Mouse (Mus musculus) stomach, postnatal 0 days (tissue): ENCODE results near the gene Tmem230. TPM values are rescaled to one million over a fixed set of nuclear protein-coding genes. Genes with fewer than 3 reads are reported as not detected.
"Not testable (repeated sequence)": the region's sequence is repeated elsewhere in the genome, so short reads cannot be mapped to it uniquely, and the experiment has no call there.

Experiments used
- ATAC-seq: fragments of 200-750 bp; cut with Nextera tagmentation; 2 replicates; pipeline ENCODE4 v1.8.0; 2017; ENCODE audit not compliant: low FRiP score, low TSS enrichment
- DNase-seq: peaks from one replicate; pipeline ENCODE4 v3.0.0-alpha.2; 2016; ENCODE audit warnings: low spot score
- H3K27ac ChIP-seq: fragments of 300-500 bp; sonication (generic); replicated peaks from 2 replicates; pipeline ENCODE4 v1.5.1; 2014; ENCODE audit warnings: mild to moderate bottlenecking, control low read depth
- H3K27me3 ChIP-seq: fragments of 300-500 bp; sonication (generic); 2 replicates; pipeline ENCODE4 v1.6.1; 2014; ENCODE audit warnings: low read length; ENCODE audit not compliant: control insufficient read depth, insufficient read depth
- H3K36me3 ChIP-seq: fragments of 300-500 bp; sonication (generic); 2 replicates; pipeline ENCODE4 v1.6.1; 2014; ENCODE audit warnings: low read length, mixed read lengths; ENCODE audit not compliant: control insufficient read depth, insufficient read depth
- H3K4me1 ChIP-seq: fragments of 300-500 bp; sonication (generic); replicated peaks from 2 replicates; pipeline ENCODE4 v1.6.1; 2014; ENCODE audit warnings: antibody characterized with exemption; ENCODE audit not compliant: control insufficient read depth, insufficient read depth
- H3K4me2 ChIP-seq: fragments of 300-500 bp; sonication (generic); replicated peaks from 2 replicates; pipeline ENCODE4 v1.6.1; 2014; ENCODE audit warnings: low read depth, mild to moderate bottlenecking, control low read depth, moderate library complexity
- H3K4me3 ChIP-seq: fragments of 300-500 bp; sonication (generic); 2 replicates; pipeline ENCODE4 v1.5.1; 2014; ENCODE audit warnings: low read depth, low read length, control low read depth
- H3K9ac ChIP-seq: fragments of 300-500 bp; sonication (generic); 2 replicates; pipeline ENCODE4 v1.6.1; 2014; ENCODE audit warnings: mild to moderate bottlenecking, low read length, control low read depth, mixed read lengths
- H3K9me3 ChIP-seq: fragments of 300-500 bp; sonication (generic); 2 replicates; pipeline ENCODE4 v1.6.1; 2016; ENCODE audit warnings: low read length; ENCODE audit not compliant: control insufficient read depth
- CTCF ChIP-seq: IDR thresholded peaks from 2 replicates; pipeline ENCODE4 v1.5.1; 2016; ENCODE audit warnings: antibody characterized with exemption, low read depth, mild to moderate bottlenecking, moderate library complexity
- EP300 ChIP-seq: optimal IDR thresholded peaks from 2 replicates; pipeline ENCODE3; 2016; ENCODE audit warnings: antibody characterized with exemption
- WGBS: fragments of 180-500 bp; shearing (Covaris S2); extraction: QIAGEN DNeasy Blood & Tissue Kit; methylation state at CpG from one replicate; pipeline ENCODE4 v1.1.7; 2014; 5-methylcytosine and 5-hydroxymethylcytosine counted together
- polyA plus RNA-seq: library from polyadenylated mRNA; unstranded; fragments of >200 nt; fragmentation: Nextera tagmentation; extraction: Ambion mirVana; gene quantifications from 2 replicates; pipeline ENCODE4 v1.2.1, GENCODE M21; 2015

Gene Tmem230
- 28.6 and 29.4 TPM in 2 replicates for polyA plus RNA-seq

DNA sequence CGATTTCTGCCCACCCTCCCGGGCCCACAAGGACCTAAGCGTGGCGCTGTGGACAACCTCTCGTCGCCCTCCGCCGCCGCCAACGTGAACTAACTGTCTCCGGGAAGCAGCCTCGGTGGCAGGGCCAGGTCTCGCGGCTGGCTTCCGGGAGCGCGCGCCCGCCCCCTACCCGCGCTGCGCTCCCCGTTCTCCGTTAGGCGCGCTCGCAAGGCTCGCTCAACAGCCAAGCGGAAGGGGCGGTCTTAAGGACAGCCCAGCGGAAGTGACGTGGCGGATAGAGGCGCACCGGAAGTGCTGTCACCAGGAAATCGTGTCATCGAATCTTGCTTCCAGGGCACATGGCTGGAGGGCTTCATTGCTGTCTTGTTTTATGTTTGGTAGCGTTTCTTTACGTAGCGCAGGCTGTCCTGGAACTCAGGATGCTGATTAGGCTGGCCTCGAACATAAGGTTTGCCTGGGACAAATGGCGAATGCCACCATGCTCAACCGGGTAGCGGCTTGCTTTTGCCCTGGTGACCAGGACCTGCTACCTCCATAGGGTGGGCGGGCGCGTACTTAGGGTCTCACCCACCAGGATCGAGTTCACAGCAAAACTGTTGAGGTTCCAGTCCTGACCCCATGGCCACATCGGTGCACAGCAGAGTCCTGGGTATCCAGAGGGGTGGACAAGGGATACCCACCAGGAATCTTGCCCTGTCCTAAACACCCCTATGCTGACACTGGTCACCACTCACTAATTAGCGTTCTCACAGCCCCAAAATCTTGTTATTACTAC lies at the start of gene Tmem230:
Gene Tmem230, minus strand, starts transcription at position 269 of the 775 bp plus-strand sequence.
- no peaks in the 10 kb centered on the region; the same call in 1 of the 2 replicates for H3K4me1 ChIP-seq
- H3K27ac ChIP-seq, result peak within 1 kb of the TSS; percentile 86
- WGBS, result 5% methylated on average over 48 of the region's 50 CpGs
- H3K4me2 ChIP-seq, result peak within 1 kb of the TSS; percentile 75
- H3K36me3 ChIP-seq, result no peaks in the 10 kb centered on the region
- H3K4me3 ChIP-seq, result peak within 1 kb of the TSS; percentile 56
- TF ChIP-seq EP300, result no peak
- peak; percentile 61 for TF ChIP-seq CTCF
- H3K9ac ChIP-seq, result peak within 1 kb of the TSS; percentile 65
- no peaks in the 10 kb centered on the region for H3K9me3 ChIP-seq
- H3K27me3 ChIP-seq, result no peaks in the 10 kb centered on the region
- ATAC-seq (peak; percentile 96), DNase-seq (peak; percentile 95)

DNA sequence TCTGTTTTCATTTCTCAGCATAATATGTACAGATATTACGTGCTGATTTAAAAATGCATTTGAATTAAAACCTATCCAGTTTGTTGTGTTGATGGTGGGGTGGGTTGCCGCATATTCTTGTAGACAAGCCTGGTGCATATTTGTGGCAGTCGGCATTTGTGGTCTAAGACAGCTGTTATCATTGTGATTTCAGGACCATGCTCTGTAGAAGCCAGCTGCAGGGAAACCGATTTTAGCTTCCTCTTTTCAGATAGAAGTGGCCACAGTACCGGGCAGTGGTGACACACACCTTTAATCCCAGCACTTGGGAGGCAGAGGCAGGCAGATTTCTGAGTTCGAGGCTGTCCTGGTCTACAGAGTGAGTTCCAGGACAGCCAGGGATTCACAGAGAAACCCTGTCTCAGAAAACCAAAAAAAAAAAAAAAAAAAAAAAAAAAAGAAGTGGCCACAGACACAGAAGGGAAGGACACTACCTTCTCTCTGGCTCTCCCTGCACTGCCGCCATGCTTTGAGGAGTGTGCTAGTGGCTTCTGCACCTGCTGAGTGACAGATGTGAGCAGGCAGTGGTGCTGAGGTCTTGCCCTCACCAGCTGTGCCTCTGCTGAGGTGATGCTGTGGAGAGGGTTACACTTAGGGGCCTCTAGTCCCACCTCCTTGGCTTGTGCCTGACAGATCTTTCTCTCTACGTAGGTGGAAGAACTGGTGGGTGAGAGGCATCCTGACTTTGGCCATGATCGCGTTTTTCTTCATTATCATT lies 46.3 kb upstream of the Tmem230 start:
- ATAC-seq, result no peak
- H3K4me1 ChIP-seq, result no peaks in the 10 kb centered on the region
- no peak overlapping the region for H3K4me3 ChIP-seq
- WGBS, result 91% methylated on average over 10 of the region's 10 CpGs
- TF ChIP-seq CTCF (no peak), EP300 (no peak)
- no peaks in the 10 kb centered on the region for H3K9me3 ChIP-seq
- H3K4me2 ChIP-seq, result no peak overlapping the region
- no peak overlapping the region for H3K27ac ChIP-seq
- no peaks in the 10 kb centered on the region for H3K27me3 ChIP-seq
- no peak overlapping the region for H3K9ac ChIP-seq
- DNase-seq, result no peak
- peaks cover 17% of the 10 kb centered on the region for H3K36me3 ChIP-seq

DNA sequence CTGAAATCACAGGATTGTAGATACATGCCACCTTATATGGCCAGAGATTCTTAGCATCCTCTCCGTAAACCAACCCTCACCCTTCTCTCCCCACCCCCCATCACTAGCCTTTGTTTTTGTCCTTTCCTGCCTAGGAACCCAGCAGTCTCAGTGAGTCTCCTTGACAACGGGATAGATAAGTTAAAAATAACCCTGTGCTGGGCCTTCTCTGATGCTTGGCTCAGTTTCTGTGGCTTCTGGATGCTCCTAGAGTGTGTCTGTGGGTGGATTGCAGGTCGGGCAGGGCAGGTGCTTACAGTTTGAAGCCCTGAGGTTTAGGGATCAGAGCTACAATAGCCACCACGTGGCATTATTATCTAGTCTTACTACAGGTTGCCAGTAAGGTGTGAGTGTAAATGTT lies 44.5 kb upstream of the Tmem230 start:
- H3K4me1 ChIP-seq, result no peaks in the 10 kb centered on the region
- WGBS, result 43% methylated on average over 4 of the region's 4 CpGs
- ATAC-seq, result no peak

DNA sequence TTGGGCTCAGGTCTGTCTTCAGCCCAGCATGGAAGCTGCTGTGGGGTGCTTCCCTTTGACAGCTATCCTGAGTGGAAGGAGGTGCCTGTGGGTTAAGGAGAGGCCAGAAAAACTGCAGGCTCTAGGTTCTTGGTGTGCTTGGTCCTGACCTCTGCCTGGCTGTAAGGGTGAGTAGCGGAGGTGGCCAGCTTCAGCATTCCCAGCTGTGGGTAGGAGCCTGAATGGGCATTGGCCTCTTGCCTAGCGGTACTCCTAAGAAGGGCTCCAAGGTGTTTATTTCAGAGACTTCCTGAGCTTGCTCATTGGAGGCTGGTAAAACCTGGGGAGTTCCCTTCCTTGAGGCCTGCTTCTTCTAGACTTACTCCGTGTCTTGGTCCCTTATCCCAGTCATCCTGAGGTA lies 43.7 kb upstream of the Tmem230 start:
- WGBS, result 73% methylated on average over 3 of the region's 3 CpGs
- ATAC-seq (no peak), DNase-seq (no peak)
- H3K27ac ChIP-seq, result 0 out of 2 replicates have a peak overlapping the region, but pooled peaks have one; percentile 2
- H3K4me2 ChIP-seq, result no peak overlapping the region
- no peak overlapping the region for H3K9ac ChIP-seq
- no peak overlapping the region for H3K4me3 ChIP-seq
- H3K27me3 ChIP-seq, result no peaks in the 10 kb centered on the region
- H3K36me3 ChIP-seq, result peaks cover 10% of the 10 kb centered on the region
- H3K4me1 ChIP-seq, result no peaks in the 10 kb centered on the region
- TF ChIP-seq EP300 (no peak), CTCF (no peak)
- H3K9me3 ChIP-seq, result no peaks in the 10 kb centered on the region

More for the DNA sequence above, 44.5 kb upstream of the Tmem230 start:
- Histone ChIP-seq H3K4me3 (no peak overlapping the region), H3K4me2 (no peak overlapping the region), H3K27ac (no peak overlapping the region), H3K9ac (no peak overlapping the region), H3K9me3 (no peaks in the 10 kb centered on the region), H3K36me3 (peaks cover 11% of the 10 kb centered on the region), H3K27me3 (no peaks in the 10 kb centered on the region)
- DNase-seq, result no peak
- no peak for TF ChIP-seq EP300
- TF ChIP-seq CTCF, result no peak

DNA sequence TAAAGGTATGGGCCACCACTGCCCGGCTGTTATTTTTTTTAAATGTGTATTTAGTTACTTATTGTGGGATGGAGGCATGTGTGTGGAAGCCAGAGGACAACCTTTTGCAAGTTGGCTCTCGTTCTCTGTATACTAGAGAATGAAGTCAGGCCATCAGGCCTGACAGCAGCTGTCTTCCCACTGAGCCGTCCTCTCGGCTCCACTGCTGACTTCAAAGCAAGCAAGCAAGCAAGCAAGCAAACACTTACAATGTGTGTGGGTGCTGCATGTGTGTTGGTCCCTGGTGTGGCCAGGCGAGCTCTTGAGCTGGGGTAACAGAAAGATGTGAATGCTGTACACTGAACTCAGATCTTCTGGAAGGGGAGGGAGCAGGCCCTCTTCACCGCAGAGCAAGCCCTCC lies 43.2 kb upstream of the Tmem230 start:
- H3K4me1 ChIP-seq, result no peaks in the 10 kb centered on the region
- H3K9me3 ChIP-seq, result no peaks in the 10 kb centered on the region
- WGBS, result 68% methylated on average over 6 of the region's 6 CpGs
- no peak overlapping the region for H3K9ac ChIP-seq
- no peak overlapping the region for H3K4me3 ChIP-seq
- no peak overlapping the region for H3K4me2 ChIP-seq
- ATAC-seq (no peak), DNase-seq (no peak)
- TF ChIP-seq CTCF, result no peak
- TF ChIP-seq EP300, result no peak
- H3K27me3 ChIP-seq, result no peaks in the 10 kb centered on the region
- H3K27ac ChIP-seq, result 0 out of 2 replicates have a peak overlapping the region, but pooled peaks have one; percentile 2
- H3K36me3 ChIP-seq, result peaks cover 10% of the 10 kb centered on the region

- not testable (repeated sequence) for H3K27me3 ChIP-seq, DNase-seq, ATAC-seq, H3K4me1 ChIP-seq, H3K4me3 ChIP-seq, H3K4me2 ChIP-seq, H3K9me3 ChIP-seq, H3K27ac ChIP-seq, H3K36me3 ChIP-seq, H3K9ac ChIP-seq
- WGBS, result 59% methylated on average over 5 of the region's 7 CpGs
Observed at GRCm38 (mm10) chr2:132289213-132289612, 41.6 kb upstream of the Tmem230 start.
